Mouse (Mus musculus) cerebellum, adult 2 months (tissue): ENCODE results near the gene Dnaaf5. TPM values are rescaled to one million over a fixed set of nuclear protein-coding genes. Genes with fewer than 3 reads are reported as not detected.

Experiments
- DNase-seq, 2 experiments: peaks; one replicate each; pipeline ENCODE4 v3.0.0; 2021
- H3K27ac ChIP-seq: fragments of 200-500 bp; 2 replicates; pipeline ENCODE4 v1.5.1; 2012; ENCODE audit warnings: low read length, control low read depth, inconsistent platforms; ENCODE audit not compliant: insufficient read depth
- H3K27me3 ChIP-seq: fragments of 200-500 bp; 2 replicates; pipeline ENCODE4 v1.6.1; 2012; ENCODE audit warnings: inconsistent platforms, mild to moderate bottlenecking, low read length, moderate library complexity; ENCODE audit not compliant: control insufficient read depth, insufficient read depth
- H3K4me1 ChIP-seq: fragments of 200-500 bp; 2 replicates; pipeline ENCODE4 v1.6.1; 2011; ENCODE audit warnings: low read length; ENCODE audit not compliant: control insufficient read depth, insufficient read depth
- H3K4me3 ChIP-seq: fragments of 200-500 bp; replicated peaks from 2 replicates; pipeline ENCODE3; 2011; ENCODE audit warnings: mild to moderate bottlenecking, low read depth, low read length, control low read depth; ENCODE audit not compliant: insufficient read depth
- CTCF ChIP-seq: fragments of 200-500 bp; IDR thresholded peaks from 2 replicates; pipeline ENCODE4 v1.5.1; 2011; ENCODE audit warnings: low read depth, mild to moderate bottlenecking, control low read depth, low read length, moderate library complexity, borderline replicate concordance; ENCODE audit not compliant: insufficient read depth
- POLR2A ChIP-seq: fragments of 200-500 bp; IDR thresholded peaks from 2 replicates; pipeline ENCODE4 v1.6.1; 2011; ENCODE audit warnings: low read length, control low read depth, borderline replicate concordance; ENCODE audit not compliant: insufficient read depth
- WGBS: fragments of 180-500 bp; shearing (Covaris S2); methylation state at CpG from one replicate; pipeline ENCODE4 v1.1.7; 2018; 5-methylcytosine and 5-hydroxymethylcytosine counted together
- polyA plus RNA-seq: library from polyadenylated mRNA; depleted of rRNA; stranded (reverse); fragments of >200 nt; gene quantifications from 2 replicates; pipeline ENCODE4 v1.2.3, GENCODE M21; 2012

Gene Dnaaf5
- polyA plus RNA-seq, 1 experiment: 7.0 TPM

DNA sequence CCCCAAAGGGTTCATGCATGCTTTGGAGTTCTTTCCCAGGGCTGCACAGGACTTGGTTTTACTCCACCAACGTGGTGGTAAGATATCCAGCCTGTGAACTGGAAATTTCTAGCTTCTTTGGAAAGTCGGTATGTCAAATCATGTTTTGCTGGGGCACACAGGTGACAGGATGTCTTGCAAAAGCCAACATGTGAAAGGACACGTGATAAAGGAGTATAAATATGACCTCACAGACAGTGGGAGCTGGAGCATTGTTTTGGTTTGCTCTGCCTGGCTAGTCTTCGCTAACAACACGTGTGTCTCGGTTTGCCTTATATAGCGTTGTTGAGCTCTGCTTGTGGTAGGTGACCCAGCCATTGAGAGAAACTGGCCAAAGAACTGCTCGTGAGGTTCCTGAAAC, 15.5 kb upstream of the Dnaaf5 start:
- Histone ChIP-seq H3K27ac (no peak overlapping the region), H3K27me3 (no peaks in the 10 kb centered on the region), H3K4me1 (peaks cover 27% of the 10 kb centered on the region), H3K4me3 (no peak overlapping the region)
- 83% methylated on average over 8 of the region's 8 CpGs for WGBS
- TF ChIP-seq CTCF (no peak), POLR2A (no peak)
- DNase-seq: no peak

DNA sequence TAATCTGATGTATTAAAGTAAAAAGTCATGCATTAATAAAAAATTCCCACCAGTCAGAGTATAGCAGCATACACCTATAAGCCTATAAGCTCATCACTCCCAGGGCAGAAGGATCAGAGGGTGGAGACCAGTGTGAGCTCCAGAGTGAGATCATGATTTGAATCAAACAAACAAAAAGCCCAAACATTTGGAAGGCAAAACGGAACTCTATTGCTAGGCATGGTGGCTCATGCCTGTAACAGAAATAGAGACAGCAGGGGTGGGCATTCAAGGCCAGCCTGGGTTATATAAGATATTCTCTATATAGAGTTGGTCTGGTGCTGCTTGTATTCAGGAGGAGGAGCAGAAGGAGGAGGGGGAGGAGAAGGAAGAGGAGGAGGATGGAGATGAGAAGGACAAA, 13.7 kb upstream of the Dnaaf5 start:
- no peak overlapping the region for H3K4me3 ChIP-seq
- WGBS: 3% methylated on average over 1 of the region's 1 CpGs
- DNase-seq: peak in 1 of 2 experiments; percentile 63
- H3K4me1 ChIP-seq: peaks cover 32% of the 10 kb centered on the region
- H3K27me3 ChIP-seq: no peaks in the 10 kb centered on the region
- no peak overlapping the region; the same call in 1 of the 2 replicates for H3K27ac ChIP-seq
- TF ChIP-seq CTCF (no peak), POLR2A (no peak)

DNA sequence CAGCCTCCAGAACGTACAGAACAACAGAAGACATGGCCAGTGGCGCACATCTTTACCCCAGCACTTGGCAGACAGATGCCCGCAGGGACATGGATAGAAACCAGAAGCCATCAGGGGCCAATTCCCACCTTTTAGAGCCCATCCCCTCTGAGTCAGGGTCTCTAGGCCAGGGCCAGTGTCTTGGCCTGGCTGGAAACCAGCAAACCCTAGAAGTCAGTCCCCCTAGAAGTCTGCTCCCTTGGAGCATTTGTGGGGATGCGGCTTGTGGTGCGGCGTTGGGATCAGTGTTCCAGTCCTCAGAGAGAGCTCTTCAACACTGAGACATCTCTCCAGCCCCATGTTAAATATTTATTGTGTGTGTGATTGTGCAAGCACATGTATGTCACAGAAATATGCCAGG, 12.8 kb upstream of the Dnaaf5 start:
- H3K4me1 ChIP-seq: peaks cover 34% of the 10 kb centered on the region
- no peaks in the 10 kb centered on the region for H3K27me3 ChIP-seq
- WGBS: 85% methylated on average over 6 of the region's 6 CpGs
- peak overlapping the region; percentile 79 for H3K27ac ChIP-seq
- H3K4me3 ChIP-seq: no peak overlapping the region
- TF ChIP-seq CTCF (no peak), POLR2A (no peak)
- no peak for DNase-seq

DNA sequence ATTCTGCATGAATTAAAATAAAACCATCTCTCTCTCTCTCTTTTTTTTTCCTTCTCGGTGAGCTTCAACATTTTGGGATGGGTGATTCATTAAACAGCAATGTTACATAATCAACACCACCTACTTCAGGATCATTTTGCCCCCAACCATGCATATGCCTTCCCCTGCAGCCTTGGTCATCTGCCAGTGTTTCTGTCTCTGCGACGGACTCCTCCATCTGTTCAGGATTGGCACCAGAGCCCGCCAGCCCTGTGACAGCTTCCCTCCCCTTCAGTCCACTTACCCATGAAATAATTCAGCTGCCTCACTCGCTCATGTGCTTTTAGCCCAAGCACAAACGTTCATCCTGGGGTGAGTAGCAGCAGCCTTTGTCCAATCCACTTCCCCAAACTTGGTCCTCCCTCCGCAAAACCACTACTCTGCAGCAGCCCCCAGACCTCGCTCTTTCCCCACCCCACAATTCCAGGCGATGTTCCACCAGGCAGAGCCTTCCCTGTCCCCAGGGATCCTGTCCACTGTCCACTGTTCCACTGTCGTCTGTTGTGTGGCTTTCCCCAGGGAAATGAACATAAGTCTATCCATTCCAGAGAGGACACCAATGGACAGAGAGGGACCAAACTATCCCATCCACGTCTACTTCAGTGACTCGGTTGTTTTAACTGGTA, 11.6 kb upstream of the Dnaaf5 start:
- H3K4me1 ChIP-seq: peaks cover 34% of the 10 kb centered on the region
- WGBS: 9% methylated on average over 12 of the region's 12 CpGs
- no peaks in the 10 kb centered on the region for H3K27me3 ChIP-seq
- H3K27ac ChIP-seq: peak overlapping the region; percentile 71
- DNase-seq: peak; percentile 94 to 98
- TF ChIP-seq POLR2A: peak; percentile 37; the same call in 1 of the 2 replicates
- no peak for TF ChIP-seq CTCF
- H3K4me3 ChIP-seq: peak overlapping the region; percentile 3

DNA sequence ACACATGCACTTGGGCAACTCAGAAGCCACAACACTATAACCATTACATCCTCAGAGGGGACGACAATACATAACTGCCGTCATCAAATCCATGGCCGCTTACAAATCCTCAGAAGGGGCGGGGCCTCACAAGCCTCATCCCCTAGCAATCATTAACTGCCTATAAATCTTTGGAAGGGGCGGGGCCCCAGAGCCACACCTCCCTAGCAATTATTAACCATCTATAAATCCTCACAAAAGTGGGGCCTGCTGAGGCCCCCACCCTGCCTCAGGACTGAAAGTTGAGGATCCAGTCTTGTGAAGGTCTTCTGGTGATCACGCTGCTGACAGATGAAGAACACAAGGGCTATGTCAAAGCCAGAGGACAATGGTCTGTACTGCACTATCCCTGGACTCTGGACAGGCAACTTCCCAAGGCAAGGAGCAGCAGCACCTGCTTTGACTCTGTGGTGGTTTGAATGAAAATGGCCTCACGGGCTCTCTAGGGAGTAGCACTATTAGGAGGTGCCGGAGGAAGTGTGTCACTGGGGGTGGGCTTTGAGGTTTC, 11.0 kb upstream of the Dnaaf5 start:
- DNase-seq: peak in 1 of 2 experiments; percentile 38
- Histone ChIP-seq H3K4me3 (no peak overlapping the region), H3K27ac (peak overlapping the region; percentile 71), H3K27me3 (no peaks in the 10 kb centered on the region), H3K4me1 (peaks cover 39% of the 10 kb centered on the region)
- TF ChIP-seq POLR2A: no peak
- no peak for TF ChIP-seq CTCF
- WGBS: 61% methylated on average over 8 of the region's 8 CpGs

DNA sequence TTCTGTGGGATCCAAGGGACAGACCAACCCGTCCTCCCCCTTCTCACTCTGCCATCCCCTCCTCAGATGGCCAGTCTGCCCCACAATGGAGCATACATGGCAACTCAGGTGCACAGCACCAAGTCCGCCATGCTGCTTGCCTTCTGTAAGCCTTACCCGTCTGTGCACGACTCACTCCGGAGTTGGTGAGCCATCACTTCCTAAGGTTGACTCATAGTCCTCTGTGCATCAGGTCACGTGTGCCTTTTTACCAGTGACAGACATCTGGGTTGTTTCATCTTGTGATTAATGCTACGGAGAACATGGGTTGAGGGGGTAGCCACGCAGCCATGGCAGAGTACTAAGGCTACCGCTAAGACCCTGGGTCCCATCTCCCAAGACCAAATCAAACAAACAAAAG, 9.4 kb upstream of the Dnaaf5 start:
- H3K27ac ChIP-seq: no peak overlapping the region
- H3K27me3 ChIP-seq: no peaks in the 10 kb centered on the region
- DNase-seq: no peak
- WGBS: 93% methylated on average over 9 of the region's 9 CpGs
- TF ChIP-seq CTCF: no peak
- peaks cover 47% of the 10 kb centered on the region for H3K4me1 ChIP-seq
- no peak overlapping the region for H3K4me3 ChIP-seq

DNA sequence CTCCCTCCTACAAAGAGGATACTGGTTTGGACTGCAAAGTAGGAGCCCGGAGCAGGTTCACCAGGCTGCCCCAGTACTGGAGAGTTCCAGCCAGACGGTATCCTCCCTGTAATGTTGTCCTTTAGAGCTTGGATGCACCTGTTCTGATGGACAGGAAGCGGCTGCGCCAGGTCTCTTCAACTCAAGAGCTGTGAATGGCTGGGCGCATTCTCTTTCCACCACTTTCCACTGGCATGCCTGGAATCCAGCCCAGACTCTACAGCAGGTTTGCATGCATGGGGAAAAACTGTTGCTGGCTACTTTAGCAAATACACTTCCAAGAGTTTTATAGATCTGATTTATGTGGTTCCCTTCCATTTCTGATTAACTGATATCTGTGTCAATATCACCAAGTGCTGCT, 8.7 kb upstream of the Dnaaf5 start:
- DNase-seq: peak; percentile 53 to 71
- H3K4me3 ChIP-seq: no peak overlapping the region
- 23% methylated on average over 5 of the region's 5 CpGs for WGBS
- TF ChIP-seq POLR2A: no peak
- no peak for TF ChIP-seq CTCF
- no peaks in the 10 kb centered on the region for H3K27me3 ChIP-seq
- peaks cover 54% of the 10 kb centered on the region for H3K4me1 ChIP-seq
- no peak overlapping the region for H3K27ac ChIP-seq

DNA sequence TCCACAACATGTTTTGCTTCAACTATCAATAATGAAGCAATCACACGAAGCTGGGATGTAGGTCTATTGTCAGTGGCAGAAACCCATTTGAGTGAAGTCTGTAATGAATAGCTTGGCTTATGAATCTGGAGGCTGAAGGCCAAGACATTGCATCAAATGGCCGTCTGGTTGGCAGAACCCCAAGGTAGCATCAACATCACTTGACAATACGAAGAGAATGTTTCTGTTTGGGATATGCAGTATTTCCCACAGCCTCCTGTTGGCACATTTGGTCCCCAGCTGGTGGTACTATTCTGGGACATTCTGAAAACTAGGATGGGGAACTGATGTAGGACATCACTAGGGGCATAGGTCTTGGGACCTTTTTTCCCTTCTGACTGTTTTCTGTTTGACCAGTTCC, 6.1 kb upstream of the Dnaaf5 start:
- no peak overlapping the region for H3K27ac ChIP-seq
- peak; percentile 23 to 50 for DNase-seq
- H3K27me3 ChIP-seq: no peaks in the 10 kb centered on the region
- peaks cover 61% of the 10 kb centered on the region for H3K4me1 ChIP-seq
- H3K4me3 ChIP-seq: no peak overlapping the region
- WGBS: 13% methylated on average over 3 of the region's 3 CpGs
- TF ChIP-seq POLR2A (no peak), CTCF (no peak)
